Mouse (Mus musculus) neural tube, embryonic 14.5 days (tissue): ENCODE measurements around the gene Cmip. TPM values are rescaled to one million over a fixed set of nuclear protein-coding genes. Genes with fewer than 3 reads are reported as not detected.

Experiments used
- ATAC-seq: fragments of 200-750 bp; cut with Nextera tagmentation; 2 replicates; pipeline ENCODE4 v1.8.0; 2017; ENCODE audit warnings: low read depth, mild to moderate bottlenecking, moderate TSS enrichment, moderate library complexity
- H3K27ac ChIP-seq: fragments of 300-500 bp; sonication (generic); 2 replicates; pipeline ENCODE4 v1.5.1; 2014; ENCODE audit warnings: low read depth, mild to moderate bottlenecking, control low read depth, low read length, moderate library complexity, mixed read lengths
- H3K27me3 ChIP-seq: fragments of 300-500 bp; sonication (generic); 2 replicates; pipeline ENCODE4 v1.6.1; 2014; ENCODE audit warnings: low read length; ENCODE audit not compliant: control insufficient read depth, insufficient read depth
- H3K36me3 ChIP-seq: fragments of 300-500 bp; sonication (generic); 2 replicates; pipeline ENCODE4 v1.6.1; 2014; ENCODE audit warnings: low read length, mixed read lengths; ENCODE audit not compliant: control insufficient read depth, insufficient read depth
- H3K4me1 ChIP-seq: fragments of 300-500 bp; sonication (generic); 2 replicates; pipeline ENCODE4 v1.6.1; 2014; ENCODE audit warnings: low read length; ENCODE audit not compliant: control insufficient read depth, insufficient read depth
- H3K4me2 ChIP-seq: fragments of 300-500 bp; sonication (generic); 2 replicates; pipeline ENCODE4 v1.6.1; 2014; ENCODE audit warnings: mild to moderate bottlenecking, low read depth, low read length, control low read depth
- H3K4me3 ChIP-seq: fragments of 300-500 bp; sonication (generic); 2 replicates; pipeline ENCODE4 v1.5.1; 2014; ENCODE audit warnings: low read depth, low read length, control low read depth, mixed read lengths
- H3K9ac ChIP-seq: fragments of 300-500 bp; sonication (generic); replicated peaks from 2 replicates; pipeline ENCODE4 v1.6.1; 2014; ENCODE audit warnings: low read depth, mild to moderate bottlenecking, control low read depth, low read length, mixed read lengths
- H3K9me3 ChIP-seq: fragments of 300-500 bp; sonication (generic); 2 replicates; pipeline ENCODE4 v1.6.1; 2016; ENCODE audit warnings: low read length; ENCODE audit not compliant: control insufficient read depth
- WGBS: fragments of 180-500 bp; shearing (Covaris S2); extraction: QIAGEN DNeasy Blood & Tissue Kit; methylation state at CpG from one replicate; pipeline ENCODE4 v1.1.7; 2014; 5-methylcytosine and 5-hydroxymethylcytosine counted together
- polyA plus RNA-seq: library from polyadenylated mRNA; unstranded; fragments of >200 nt; fragmentation: Nextera tagmentation; extraction: Ambion mirVana; gene quantifications from 2 replicates; pipeline ENCODE4 v1.2.1, GENCODE M21; 2014

The Cmip gene
- polyA plus RNA-seq, 1 experiment from 2014 or later, result 135 TPM

DNA sequence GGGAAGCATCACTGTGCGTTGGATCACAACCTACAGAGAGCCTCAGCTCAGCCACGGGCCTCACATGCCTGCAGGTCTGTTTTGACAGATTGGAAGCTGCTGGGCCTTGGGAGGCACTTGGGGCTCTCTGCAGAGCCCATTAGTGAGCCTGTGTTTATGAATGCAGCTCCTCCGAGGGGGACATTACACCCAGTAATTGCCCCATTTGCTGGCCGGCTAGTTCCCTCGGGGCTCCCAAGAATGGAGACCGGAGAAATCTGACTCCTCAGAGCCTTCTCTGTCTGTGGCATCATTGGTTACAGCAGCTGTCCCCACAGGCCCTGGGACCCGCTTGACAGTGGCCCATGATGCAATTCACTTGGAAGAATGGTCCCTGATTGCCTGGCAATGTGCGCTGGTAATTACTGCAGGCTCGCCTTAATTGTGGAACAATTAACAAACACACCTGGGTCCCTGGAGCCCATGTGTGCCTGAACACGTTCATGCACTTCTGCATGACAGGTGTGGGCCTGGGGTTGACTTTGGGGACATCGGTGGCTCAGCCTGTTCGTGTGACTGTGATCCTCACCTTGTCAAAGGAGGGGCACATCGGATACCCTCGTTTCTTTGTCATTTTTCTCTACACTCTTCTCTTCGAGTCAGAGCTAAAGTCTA, 189.6 kb downstream of the Cmip start:
- H3K9me3 ChIP-seq, result no peaks in the 10 kb centered on the region
- peak overlapping the region; percentile 56 for H3K27ac ChIP-seq
- peak; percentile 62; the same call in 1 of the 2 replicates for ATAC-seq
- H3K36me3 ChIP-seq, result peaks cover 27% of the 10 kb centered on the region
- peaks cover 25% of the 10 kb centered on the region for H3K4me1 ChIP-seq
- no peak overlapping the region for H3K9ac ChIP-seq
- H3K4me2 ChIP-seq, result no peak overlapping the region
- H3K27me3 ChIP-seq, result no peaks in the 10 kb centered on the region
- WGBS, result 19% methylated on average over 15 of the region's 15 CpGs
- H3K4me3 ChIP-seq, result no peak overlapping the region

- Histone ChIP-seq H3K4me1 (peaks cover 11% of the 10 kb centered on the region; the same call in 1 of the 2 replicates), H3K27ac (no peak overlapping the region; the same call in 1 of the 2 replicates), H3K4me2 (no peak overlapping the region), H3K9me3 (no peaks in the 10 kb centered on the region), H3K36me3 (peaks cover 50% of the 10 kb centered on the region), H3K9ac (no peak overlapping the region), H3K27me3 (no peaks in the 10 kb centered on the region), H3K4me3 (no peak overlapping the region)
- 52% methylated on average over 9 of the region's 9 CpGs for WGBS
- ATAC-seq, result peak; percentile 43; the same call in 1 of the 2 replicates
Observed at GRCm38 (mm10) chr8:117451072-117451471, 194.2 kb downstream of the Cmip start.

GRCm38 (mm10) chr8:117453974-117454373, 197.1 kb downstream of the Cmip start:
- Histone ChIP-seq H3K9me3 (no peaks in the 10 kb centered on the region), H3K9ac (no peak overlapping the region), H3K36me3 (peaks cover 41% of the 10 kb centered on the region), H3K4me3 (no peak overlapping the region), H3K4me2 (no peak overlapping the region), H3K27me3 (no peaks in the 10 kb centered on the region), H3K27ac (no peak overlapping the region), H3K4me1 (peaks cover 4% of the 10 kb centered on the region; the same call in 1 of the 2 replicates)
- WGBS, result 82% methylated on average over 6 of the region's 6 CpGs
- ATAC-seq, result no peak

DNA sequence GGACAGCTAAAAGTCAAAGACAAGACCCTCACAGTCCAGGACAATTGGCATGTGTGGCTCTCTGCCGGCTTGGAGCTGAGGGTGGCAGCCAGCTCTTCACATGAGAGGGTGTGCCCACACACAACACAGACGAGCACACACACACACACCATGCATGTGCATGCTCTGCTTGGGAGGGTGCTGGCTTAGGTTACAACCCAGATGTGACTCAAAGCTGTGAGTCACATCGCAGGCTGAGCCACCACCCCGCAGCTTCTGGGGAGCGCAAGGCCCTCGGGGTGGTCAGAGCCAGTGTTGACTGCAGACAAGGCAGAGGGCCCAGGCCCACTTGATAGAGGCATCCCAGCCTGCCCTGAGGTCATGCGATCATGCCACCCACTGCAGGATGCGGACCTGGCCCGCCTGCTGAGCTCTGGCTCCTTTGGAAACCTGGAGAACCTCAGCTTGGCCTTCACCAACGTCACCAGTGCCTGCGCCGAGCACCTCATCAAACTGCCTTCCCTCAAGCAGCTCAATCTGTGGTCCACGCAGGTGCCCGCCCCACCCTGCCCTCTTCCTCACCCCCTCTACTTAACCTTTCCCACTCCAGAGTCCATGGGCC, 197.8 kb downstream of the Cmip start:
- ATAC-seq, result no peak
- no peak overlapping the region for H3K9ac ChIP-seq
- peaks cover 3% of the 10 kb centered on the region; the same call in 1 of the 2 replicates for H3K4me1 ChIP-seq
- H3K36me3 ChIP-seq, result peaks cover 37% of the 10 kb centered on the region
- no peak overlapping the region for H3K4me3 ChIP-seq
- no peaks in the 10 kb centered on the region for H3K27me3 ChIP-seq
- H3K9me3 ChIP-seq, result no peaks in the 10 kb centered on the region
- 93% methylated on average over 14 of the region's 14 CpGs for WGBS
- H3K27ac ChIP-seq, result no peak overlapping the region
- no peak overlapping the region for H3K4me2 ChIP-seq

- H3K36me3 ChIP-seq, result peaks cover 33% of the 10 kb centered on the region
- H3K27ac ChIP-seq, result no peak overlapping the region
- ATAC-seq, result no peak
- H3K9me3 ChIP-seq, result no peaks in the 10 kb centered on the region
- H3K4me2 ChIP-seq, result no peak overlapping the region
- no peaks in the 10 kb centered on the region for H3K27me3 ChIP-seq
- no peak overlapping the region for H3K9ac ChIP-seq
- 98% methylated on average over 6 of the region's 6 CpGs for WGBS
- H3K4me3 ChIP-seq, result no peak overlapping the region
- H3K4me1 ChIP-seq, result no peaks in the 10 kb centered on the region
Observed at GRCm38 (mm10) chr8:117455701-117456100, 198.8 kb downstream of the Cmip start.

GRCm38 (mm10) chr8:117458440-117458839, 201.6 kb downstream of the Cmip start:
- no peak overlapping the region for H3K4me3 ChIP-seq
- no peak overlapping the region for H3K27ac ChIP-seq
- H3K4me1 ChIP-seq, result no peaks in the 10 kb centered on the region
- no peak for ATAC-seq
- 72% methylated on average over 5 of the region's 5 CpGs for WGBS
- no peaks in the 10 kb centered on the region for H3K9me3 ChIP-seq
- H3K27me3 ChIP-seq, result no peaks in the 10 kb centered on the region
- no peak overlapping the region for H3K4me2 ChIP-seq
- H3K36me3 ChIP-seq, result peaks cover 22% of the 10 kb centered on the region
- no peak overlapping the region for H3K9ac ChIP-seq

DNA sequence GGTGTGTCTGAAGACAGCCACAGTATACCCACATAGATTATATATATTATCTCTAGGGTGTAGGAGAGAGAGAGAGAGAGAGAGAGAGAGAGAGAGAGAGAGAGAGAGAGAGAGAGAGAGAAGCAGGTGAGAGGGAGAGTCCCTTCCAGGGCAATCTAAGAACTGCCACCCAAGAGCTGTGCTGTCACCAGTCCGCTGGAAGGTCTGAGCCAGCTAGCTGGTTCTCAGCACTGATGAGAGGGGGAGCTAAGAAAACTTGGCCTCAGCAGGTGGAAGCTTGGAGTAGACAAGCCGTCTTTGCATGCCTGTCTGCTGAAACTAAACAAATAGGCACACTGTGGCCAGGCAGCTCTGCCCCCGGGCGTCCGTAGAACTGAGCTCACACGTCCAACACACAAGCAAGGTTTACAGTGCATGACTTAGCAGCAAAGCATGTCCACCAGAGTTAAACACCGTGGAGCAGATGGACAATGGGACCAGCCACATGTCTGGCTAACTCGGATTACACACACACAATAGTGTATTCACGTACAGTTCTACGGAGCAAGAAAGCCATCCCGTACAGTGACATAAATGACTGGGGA, 205.9 kb downstream of the Cmip start:
- no peak for ATAC-seq
- Histone ChIP-seq H3K4me1 (no peaks in the 10 kb centered on the region), H3K9ac (no peak overlapping the region), H3K27me3 (no peaks in the 10 kb centered on the region), H3K9me3 (no peaks in the 10 kb centered on the region), H3K36me3 (0 out of 2 replicates have a peak, but pooled peaks cover 3% of the 10 kb centered on the region), H3K4me3 (no peak overlapping the region), H3K4me2 (no peak overlapping the region), H3K27ac (no peak overlapping the region)
- 50% methylated on average over 11 of the region's 11 CpGs for WGBS

- no peaks in the 10 kb centered on the region for H3K4me1 ChIP-seq
Observed at GRCm38 (mm10) chr8:117464525-117464924, 207.7 kb downstream of the Cmip start.

GRCm38 (mm10) chr8:117465250-117465649, 208.4 kb downstream of the Cmip start:
- WGBS, result 36% methylated on average over 5 of the region's 5 CpGs
- H3K27ac ChIP-seq, result no peak overlapping the region
- peaks cover 6% of the 10 kb centered on the region for H3K4me1 ChIP-seq
- ATAC-seq, result peak; percentile 70
- no peak overlapping the region for H3K4me2 ChIP-seq
- H3K9ac ChIP-seq, result no peak overlapping the region
- H3K4me3 ChIP-seq, result no peak overlapping the region
- H3K9me3 ChIP-seq, result no peaks in the 10 kb centered on the region
- H3K27me3 ChIP-seq, result no peaks in the 10 kb centered on the region
- H3K36me3 ChIP-seq, result no peaks in the 10 kb centered on the region

More at GRCm38 (mm10) chr8:117464525-117464924, 207.7 kb downstream of the Cmip start:
- Histone ChIP-seq H3K27me3 (no peaks in the 10 kb centered on the region), H3K9ac (no peak overlapping the region), H3K9me3 (no peaks in the 10 kb centered on the region), H3K36me3 (no peaks in the 10 kb centered on the region), H3K4me3 (no peak overlapping the region), H3K4me2 (no peak overlapping the region), H3K27ac (no peak overlapping the region)
- no peak for ATAC-seq
- over 99% methylated on average over 6 of the region's 6 CpGs for WGBS
